Mouse (Mus musculus): Measurements from ENCODE around the gene Gm21188. TPM values are rescaled to one million over a fixed set of nuclear protein-coding genes. Genes with fewer than 3 reads are reported as not detected.

The Gm21188 gene
- total RNA-seq (2023; ENCODE audit: inconsistent age), result 0.36 TPM in 1 of 4 replicates, not detected in the others

GRCm38 (mm10) chr13:120052085-120052484, at the start of gene Gm21188:
TSS of gene Gm21188 (minus strand) at chr13:120052194.

DNA sequence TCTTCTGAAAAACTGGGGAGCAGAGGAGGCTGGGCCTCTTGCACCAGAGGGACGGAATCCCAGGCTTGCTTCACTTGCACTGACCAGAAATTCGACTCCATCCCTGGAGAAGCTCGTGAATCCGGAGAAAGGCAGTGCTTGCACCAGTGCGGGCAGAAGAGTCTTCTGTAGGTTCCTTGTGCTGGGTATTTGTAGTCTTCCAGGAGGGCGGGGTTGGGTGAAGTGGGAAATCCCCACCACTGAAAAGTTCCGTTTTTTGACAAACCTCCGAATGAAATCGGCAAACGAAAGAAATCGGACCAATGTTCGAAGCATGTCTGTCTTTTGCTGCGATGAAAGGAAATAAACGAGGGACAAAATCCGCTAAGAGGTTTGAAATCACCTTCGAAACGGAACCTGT, 25.1 kb downstream of the Gm21188 start, which contains the start of gene Gm36079:
TSS of gene Gm36079 (minus strand) at position 101 of the 400 bp plus-strand sequence.

Other genes starting within 250 kb of the Gm21188 start
- not detected in 4 replicates for gene AF067063, start 222.0 kb downstream of the Gm21188 start, total RNA-seq (2023; ENCODE audit: inconsistent age)
- 1.0 TPM in 1 of 4 replicates, not detected in the others for gene D13Ertd608e, start 216.2 kb downstream of the Gm21188 start, total RNA-seq (2023; ENCODE audit: inconsistent age)
- not detected in 4 replicates for gene Tcstv1, start 157.4 kb downstream of the Gm21188 start, total RNA-seq (2023; ENCODE audit: inconsistent age)
- gene Gm21761, start 122.9 kb downstream of the Gm21188 start, total RNA-seq (2023; ENCODE audit: inconsistent age), result not detected in 4 replicates
- 0.71 to 0.81 TPM in 2 of 4 replicates, not detected in the others for gene B020031M17Rik, start 101.4 kb downstream of the Gm21188 start, total RNA-seq (2023; ENCODE audit: inconsistent age)
- not detected in 4 replicates for gene Gm36079, start 25.2 kb downstream of the Gm21188 start, total RNA-seq (2023; ENCODE audit: inconsistent age)
- gene Gm20767, start 88.1 kb upstream of the Gm21188 start, total RNA-seq (2023; ENCODE audit: inconsistent age), result not detected in 4 replicates
- not detected in 4 replicates for gene Gm21818, start 120.2 kb upstream of the Gm21188 start, total RNA-seq (2023; ENCODE audit: inconsistent age)
- 0.80 TPM in 1 of 4 replicates, not detected in the others for gene Gm21762, start 163.8 kb upstream of the Gm21188 start, total RNA-seq (2023; ENCODE audit: inconsistent age)
- gene Gm21731, start 186.9 kb upstream of the Gm21188 start, total RNA-seq (2023; ENCODE audit: inconsistent age), result not detected in 4 replicates
- 0.60 to 1.1 TPM (median 0.70 TPM) in 4 replicates for gene AF067061, start 210.9 kb upstream of the Gm21188 start, total RNA-seq (2023; ENCODE audit: inconsistent age)
- 2.5 to 5.6 TPM (median 4.4 TPM) in 4 replicates for gene BC147527, start 248.2 kb upstream of the Gm21188 start, total RNA-seq (2023; ENCODE audit: inconsistent age)

Data from B cell, adult (primary cell).